Mouse (Mus musculus): Measurements from ENCODE around the gene Abcg1.

The Abcg1 gene

DNA sequence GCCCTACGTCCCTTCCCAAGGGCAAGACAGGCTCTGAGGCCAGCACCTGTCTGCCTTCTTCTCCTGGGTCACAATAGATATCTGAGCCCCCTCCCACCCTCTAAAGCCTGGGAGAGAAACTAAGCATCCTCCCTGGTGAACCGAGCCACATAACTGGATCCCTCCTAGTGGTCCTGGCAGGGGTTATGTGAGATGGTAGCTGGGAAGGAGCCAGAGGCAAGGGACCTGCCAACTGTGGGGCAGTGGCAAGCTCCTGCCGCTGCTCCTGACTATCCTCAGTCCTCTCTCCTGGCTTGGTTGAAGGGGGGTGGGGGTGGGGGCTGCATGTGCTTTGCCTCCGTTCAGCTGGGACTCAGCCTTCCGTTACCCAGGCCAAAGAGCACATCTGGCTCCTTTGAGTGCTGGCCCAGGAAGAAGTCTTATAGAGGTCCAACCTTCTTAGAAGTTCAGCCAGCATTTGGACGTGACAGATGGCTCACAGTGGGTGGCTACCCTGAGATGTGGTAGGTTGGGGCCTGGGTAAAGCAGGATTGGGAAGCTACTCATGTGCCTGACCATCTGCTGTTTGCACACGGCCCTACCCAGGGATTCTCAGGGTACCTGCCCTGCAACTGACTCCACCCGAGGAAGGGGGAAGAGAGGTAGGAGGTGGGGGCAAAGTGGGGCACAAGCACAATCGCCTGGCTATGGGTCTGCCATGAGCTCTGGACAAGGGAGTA, 68.2 kb downstream of the Abcg1 start:
- no peak for TF ChIP-seq GATA4 (IDR thresholded peaks at IDR 0.05; ENCODE audit: insufficient replicate concordance, low read length)

DNA sequence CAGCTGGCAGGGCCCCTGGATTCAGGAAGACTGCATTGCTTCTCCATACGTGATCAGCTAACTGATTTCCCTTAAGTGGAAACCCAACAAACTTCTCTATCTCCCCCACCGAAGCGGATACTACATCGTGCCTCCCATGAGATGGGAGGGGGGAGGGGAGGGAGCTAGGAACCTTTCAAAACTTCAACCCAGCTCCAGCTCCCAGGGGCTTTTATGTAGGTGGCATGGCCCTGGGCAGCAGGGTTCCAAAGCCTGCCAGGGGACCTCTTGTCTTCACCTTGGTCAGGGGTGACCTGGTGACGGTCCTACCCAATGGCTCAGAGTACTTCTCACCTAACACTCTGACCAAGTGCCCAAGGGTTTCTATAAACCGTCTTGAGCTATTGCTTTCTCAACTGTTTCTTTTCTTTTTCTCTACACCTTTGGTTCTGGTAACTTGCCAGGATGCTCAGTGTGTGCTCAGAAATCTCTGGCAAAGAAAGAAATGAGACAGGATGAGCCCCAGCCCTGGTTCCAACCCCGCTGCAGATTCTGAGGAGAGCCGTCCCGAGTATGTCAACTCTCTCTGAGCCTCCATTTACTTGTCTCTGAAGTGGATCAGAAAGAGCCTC, 71.3 kb downstream of the Abcg1 start:
- no peak for TF ChIP-seq GATA4 (IDR thresholded peaks at IDR 0.05; ENCODE audit: insufficient replicate concordance, low read length)

DNA sequence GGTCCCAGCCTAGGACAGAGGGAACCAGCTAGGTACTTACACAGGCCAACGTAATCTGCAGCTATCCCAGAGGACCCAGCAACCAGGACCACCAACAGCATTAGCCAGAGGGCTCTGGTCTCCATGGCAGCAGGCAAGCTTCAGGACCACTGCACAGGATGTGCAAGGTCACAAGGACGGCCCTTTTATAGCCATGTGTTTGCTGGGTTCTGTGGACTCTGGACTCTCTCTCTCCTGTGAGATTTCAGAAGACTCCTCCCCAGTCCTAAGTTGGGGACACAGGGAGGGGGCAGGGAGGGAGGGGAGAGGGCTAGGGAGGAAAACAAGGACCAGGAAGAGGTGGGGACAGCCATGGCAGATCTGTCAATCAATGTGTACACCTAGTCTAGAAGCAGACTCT, 72.0 kb downstream of the Abcg1 start, which contains the start of gene Tff3:
TSS of gene Tff3 (minus strand) at position 195 of the 400 bp plus-strand sequence.
- no peak for TF ChIP-seq GATA4 (IDR thresholded peaks at IDR 0.05; ENCODE audit: insufficient replicate concordance, low read length)

DNA sequence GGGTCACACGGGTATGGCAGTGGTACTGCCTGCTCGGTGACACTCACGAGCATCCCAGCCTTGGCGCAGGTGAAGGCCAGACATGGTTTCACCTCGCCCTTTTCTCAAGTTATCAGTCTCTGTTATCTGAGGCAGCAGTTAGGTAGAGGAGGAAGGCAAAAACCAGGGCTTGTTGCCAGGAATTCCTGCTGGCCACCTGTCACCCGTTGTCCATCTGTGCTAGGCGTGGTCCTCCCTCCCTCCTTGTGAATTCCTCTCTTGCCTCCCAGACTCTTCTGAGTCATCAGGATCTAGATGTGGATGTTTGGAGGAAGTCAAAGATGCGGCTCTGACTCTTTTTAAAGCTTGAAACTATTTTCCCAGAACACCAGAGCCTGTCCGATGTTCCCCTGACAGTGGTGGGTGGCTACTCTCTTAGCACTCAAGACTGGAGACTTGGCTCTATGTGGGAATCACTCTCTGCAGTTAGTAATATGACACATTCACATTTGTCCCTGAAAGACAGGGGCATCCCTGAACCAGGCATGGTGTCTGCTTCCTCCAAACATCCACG, 73.9 kb downstream of the Abcg1 start:
- no peak for TF ChIP-seq GATA4 (IDR thresholded peaks at IDR 0.05; ENCODE audit: insufficient replicate concordance, low read length)

DNA sequence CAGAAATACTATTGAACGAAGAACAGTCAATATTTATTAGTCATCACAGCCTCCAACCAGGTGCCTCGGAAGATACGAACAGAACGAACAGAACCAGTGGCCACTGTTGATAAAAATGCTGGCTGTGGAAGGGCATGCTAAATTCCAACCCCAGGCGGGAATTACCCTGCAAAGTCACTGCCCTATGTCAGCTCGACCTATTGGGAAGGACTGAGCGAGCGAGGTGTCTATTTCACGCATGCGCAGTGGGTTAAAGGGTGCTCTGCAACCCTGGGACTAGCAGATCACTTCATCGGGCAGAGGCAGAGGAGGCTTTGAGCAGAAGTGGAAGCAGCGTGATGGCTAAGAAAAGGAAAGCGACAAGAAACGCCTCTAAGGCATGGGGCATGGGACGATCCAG, 76.3 kb downstream of the Abcg1 start:
- TF ChIP-seq GATA4 (IDR thresholded peaks at IDR 0.05; ENCODE audit: insufficient replicate concordance, low read length) = no peak; the same call in 1 of the 2 replicates

DNA sequence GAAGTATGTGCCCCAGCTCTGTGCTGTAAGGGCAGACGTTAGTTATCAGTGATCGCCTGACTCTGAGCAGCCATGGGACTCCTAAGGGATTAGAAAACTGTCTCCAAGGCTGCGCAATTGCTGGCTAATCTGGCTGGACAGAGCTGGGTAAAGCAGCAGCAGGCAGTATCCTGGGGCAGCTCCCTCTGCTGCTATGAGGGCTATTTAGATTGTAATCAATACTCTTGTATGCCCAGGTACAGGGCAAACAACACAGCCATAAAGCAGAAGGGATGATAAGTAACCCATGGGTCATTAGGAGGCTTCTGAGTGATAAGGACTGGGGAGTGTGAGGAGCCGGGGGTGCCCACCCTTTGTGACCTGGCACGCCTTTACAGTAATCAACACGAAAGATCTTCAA, 77.4 kb downstream of the Abcg1 start:
- no peak for TF ChIP-seq GATA4 (IDR thresholded peaks at IDR 0.05; ENCODE audit: insufficient replicate concordance, low read length)

DNA sequence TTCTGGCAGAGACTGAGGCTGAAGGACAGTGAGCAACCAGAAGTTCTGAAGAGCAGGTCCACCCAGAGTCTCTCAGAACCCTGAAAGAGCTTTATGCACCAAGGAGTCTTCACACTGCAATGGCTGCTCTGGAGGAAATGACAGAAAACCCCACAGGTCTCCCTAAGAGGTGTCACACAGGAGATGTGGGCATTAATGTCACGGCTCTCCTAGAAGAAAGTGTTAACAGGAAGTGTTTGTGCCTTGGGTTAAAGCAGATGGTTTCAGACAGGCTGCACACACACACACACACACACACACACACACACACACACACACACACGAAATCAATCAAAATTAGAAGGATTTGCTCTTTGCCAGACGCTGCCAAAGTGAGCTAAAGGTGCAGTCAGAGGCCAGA, 78.8 kb downstream of the Abcg1 start:
- no peak for TF ChIP-seq GATA4 (IDR thresholded peaks at IDR 0.05; ENCODE audit: insufficient replicate concordance, low read length)

DNA sequence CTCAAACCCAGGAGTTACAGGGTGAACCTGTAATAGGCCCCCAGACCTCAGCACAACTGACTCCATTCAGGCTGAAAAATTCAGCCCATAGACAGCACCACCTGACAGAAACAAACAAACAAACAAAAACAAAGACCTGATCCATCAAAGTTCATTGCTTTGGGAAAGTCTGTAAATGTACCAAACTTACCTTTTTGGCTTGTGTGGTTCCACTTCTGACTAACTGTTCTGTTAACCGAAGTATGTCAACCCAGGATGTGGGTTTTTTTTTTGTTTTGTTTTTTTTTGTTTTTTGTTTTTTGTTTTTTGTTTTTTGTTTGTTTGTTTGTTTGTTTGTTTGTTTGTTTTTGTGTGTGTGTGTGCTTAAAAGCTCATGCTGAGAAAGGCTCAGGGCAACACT, 79.3 kb downstream of the Abcg1 start:
- no peak for TF ChIP-seq GATA4 (IDR thresholded peaks at IDR 0.05; ENCODE audit: insufficient replicate concordance, low read length)

DNA sequence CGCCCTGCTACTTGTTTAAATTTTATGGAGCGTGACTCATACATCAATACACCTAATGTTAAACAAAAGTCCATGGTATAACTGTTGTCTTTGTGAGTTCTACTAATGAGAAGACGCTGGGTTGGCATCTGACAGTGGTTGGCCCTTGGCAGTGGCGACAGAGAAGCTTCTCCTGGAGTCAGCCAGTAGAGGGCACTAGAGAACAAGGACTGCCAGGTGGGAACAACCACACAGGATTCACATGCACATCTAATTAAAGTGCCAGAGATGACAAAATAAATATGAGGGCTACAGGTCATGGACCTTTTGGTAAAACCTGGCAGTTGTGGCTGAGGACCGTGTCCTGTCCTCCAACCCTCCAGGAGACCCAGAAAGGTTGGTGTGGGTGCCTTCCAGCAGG, 80.9 kb downstream of the Abcg1 start:
- TF ChIP-seq GATA4 (IDR thresholded peaks at IDR 0.05; ENCODE audit: insufficient replicate concordance, low read length) = no peak

DNA sequence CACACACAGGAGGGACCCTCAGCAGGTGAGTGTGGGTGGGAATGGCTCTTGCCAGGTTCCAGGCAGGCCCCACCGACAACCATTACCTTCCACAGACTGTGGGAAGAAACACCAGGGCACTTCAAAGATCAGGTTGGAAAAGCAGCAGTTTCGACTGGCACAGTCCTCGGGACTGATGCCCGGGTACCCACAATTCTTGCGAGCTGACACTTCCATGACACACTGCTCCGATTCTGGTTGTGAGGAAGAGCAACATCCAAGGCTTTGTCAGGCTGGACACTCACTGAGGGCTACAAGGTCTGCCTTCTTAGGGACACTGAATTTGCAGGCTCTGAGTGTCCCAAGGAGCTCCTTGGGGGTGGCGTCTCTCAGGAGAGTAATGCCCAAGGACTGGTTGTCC, 84.6 kb downstream of the Abcg1 start:
- no peak for TF ChIP-seq GATA4 (IDR thresholded peaks at IDR 0.05; ENCODE audit: insufficient replicate concordance, low read length)

DNA sequence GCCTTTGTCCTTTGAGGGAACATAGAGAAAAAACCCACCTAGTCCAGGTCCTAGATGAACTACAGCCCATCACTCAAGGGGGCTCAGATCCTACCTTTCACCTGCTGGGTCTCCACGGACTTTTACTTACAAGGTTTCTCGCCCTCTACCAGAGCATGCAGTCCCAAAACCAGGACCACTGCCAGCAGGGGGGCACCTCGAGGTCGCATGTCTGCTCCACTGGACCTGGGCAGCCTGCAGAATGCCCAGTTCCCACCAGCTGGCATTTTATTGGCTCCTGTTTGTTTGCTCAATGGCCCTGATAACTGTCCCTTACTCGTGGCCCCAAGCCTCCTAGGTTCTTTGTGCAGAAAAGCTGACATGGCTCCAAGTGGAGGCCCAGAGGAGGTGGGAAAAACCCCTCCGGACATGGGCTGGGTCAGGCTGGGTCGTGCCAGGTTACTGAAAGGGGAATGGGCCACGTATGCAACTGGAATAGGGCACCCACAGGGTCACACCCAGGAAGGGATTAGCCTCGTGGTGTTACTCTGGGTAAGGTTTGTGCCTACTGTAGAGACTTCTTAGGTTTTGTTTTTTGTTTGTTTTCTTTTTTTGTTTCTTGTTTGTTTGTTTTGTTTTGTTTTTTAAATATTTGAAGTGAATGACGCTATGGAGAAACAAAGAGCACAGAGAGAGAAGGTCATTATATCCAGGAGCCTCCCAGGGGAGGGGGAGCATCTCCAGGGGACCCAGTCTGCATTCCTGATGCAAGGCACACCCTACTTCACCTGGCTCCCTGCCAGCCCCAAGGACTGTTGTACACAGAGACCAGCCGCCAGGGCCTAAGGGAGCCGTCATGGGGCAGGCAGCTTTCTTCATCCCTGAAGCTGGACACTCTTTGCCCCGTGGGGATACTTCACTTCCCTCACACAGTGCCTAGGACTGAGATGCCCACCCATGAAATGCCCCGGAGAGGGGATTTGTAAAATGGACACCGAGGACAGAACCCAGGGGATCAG, 86.9 kb downstream of the Abcg1 start, which contains the start of gene Tff2:
TSS of gene Tff2 (minus strand) at position 243 of the 998 bp plus-strand sequence.
- TF ChIP-seq GATA4 (IDR thresholded peaks at IDR 0.05; ENCODE audit: insufficient replicate concordance, low read length) = no peak

DNA sequence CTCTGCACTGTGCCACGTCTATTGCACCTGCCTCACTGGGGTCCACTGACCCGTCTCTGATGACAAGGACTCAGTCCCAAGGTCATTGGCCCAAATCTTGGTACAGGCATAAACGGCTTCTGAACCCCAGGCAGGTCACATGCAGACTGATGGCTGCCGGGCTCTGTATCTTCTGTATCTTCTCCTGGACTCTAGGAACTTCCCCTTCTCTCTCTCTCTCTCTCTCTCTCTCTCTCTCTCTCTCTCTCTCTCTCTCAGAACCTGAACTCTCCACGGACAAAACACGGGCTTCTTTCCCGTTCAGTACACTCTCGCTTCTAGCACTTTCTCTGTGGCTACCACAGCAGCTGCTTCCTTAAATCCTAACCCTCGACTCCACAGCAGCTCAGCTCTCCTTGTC, 88.5 kb downstream of the Abcg1 start:
- no peak for TF ChIP-seq GATA4 (IDR thresholded peaks at IDR 0.05; ENCODE audit: insufficient replicate concordance, low read length)

DNA sequence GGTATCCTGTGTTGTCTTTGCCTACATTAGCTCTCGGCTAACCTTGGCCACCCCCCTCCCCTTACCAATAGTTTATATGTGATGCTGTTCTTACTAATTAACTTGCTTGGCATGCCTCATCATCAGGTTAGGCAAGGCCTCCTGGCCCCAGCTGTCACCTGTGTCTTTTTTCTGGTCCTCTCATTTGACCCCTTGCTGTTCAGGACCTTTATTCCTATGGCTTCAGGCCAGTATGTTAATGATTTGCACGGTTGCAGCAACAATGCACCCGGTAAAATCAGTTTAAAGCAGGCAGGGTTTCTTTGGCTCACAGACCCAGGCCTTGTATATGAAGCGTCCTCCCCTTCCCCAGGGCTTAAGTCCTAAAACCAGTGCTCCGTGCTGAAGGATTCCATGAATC, 95.0 kb downstream of the Abcg1 start:
- TF ChIP-seq GATA4 (IDR thresholded peaks at IDR 0.05; ENCODE audit: insufficient replicate concordance, low read length) = no peak

DNA sequence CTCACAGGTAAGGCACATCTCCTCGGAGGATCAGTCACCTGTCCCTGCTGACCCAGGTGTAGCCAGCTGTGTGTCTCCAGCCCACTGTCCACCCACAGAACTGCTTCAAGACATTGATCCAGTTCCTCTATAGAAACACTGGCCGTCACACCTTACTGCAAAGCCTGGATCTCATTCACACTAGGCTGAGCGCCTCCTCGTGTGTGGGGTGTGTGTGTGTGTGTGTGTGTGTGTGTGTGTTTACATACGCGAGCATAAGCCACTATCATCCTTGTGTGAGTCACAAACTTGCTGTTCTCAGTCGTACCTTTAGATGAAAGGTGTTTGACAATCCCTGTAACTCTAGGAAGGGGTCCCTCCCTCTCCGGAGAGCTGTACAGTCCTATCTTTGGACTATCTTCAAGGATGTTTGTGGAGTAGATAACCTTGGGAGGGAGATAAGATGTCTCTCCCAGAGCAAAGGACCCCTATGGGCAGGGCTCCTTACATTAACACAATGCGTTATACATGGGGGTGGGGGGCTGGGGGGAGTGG, 95.6 kb downstream of the Abcg1 start:
- TF ChIP-seq GATA4 (IDR thresholded peaks at IDR 0.05; ENCODE audit: insufficient replicate concordance, low read length) = no peak

DNA sequence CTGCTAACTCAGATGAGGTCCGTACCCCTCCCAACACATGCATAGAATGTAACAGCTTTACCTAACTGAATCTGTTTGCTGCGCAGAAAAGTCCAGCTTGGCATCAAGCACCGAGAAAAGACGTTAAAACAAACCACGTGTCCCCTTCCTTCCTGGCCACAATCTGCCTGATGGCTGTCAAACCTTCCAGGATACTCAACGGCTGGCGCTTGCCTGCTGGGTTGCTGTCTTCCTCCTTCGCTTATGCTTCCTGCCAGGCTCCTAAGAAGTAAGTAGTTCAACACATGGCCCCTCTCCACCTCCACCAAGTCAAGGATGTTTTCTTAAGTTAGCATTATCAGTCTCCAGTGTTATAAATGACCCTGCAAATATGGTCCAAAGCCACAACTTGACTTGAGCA, 96.3 kb downstream of the Abcg1 start:
- no peak for TF ChIP-seq GATA4 (IDR thresholded peaks at IDR 0.05; ENCODE audit: insufficient replicate concordance, low read length)
